Mouse (Mus musculus) MEL (cell line): ENCODE measurements around the gene Zfp653. TPM values are rescaled to one million over a fixed set of nuclear protein-coding genes. Genes with fewer than 3 reads are reported as not detected.

Experiments used
- DNase-seq: peaks from one replicate; pipeline ENCODE4 v3.0.0; 2011; ENCODE audit warnings: low read depth, low spot score
- H3K27ac ChIP-seq: 2 replicates; pipeline ENCODE4 v1.5.1; 2012; ENCODE audit warnings: low read depth, mild to moderate bottlenecking, control low read depth, low read length, moderate library complexity; ENCODE audit not compliant: control insufficient read depth
- H3K27me3 ChIP-seq, 2 experiments: fragments of 150-350 bp in 1 of 2; sonication (generic) in 1 of 2; 2 replicates each; pipeline ENCODE4 v1.6.1; 2012; ENCODE audit warnings: low read length in 2 of 2, mild to moderate bottlenecking in 2 of 2, improper control_type of control experiment in 1 of 2, moderate library complexity in 1 of 2; ENCODE audit not compliant: insufficient read depth in 2 of 2, control insufficient read depth in 1 of 2
- H3K36me3 ChIP-seq, 2 experiments: 2 replicates each; pipeline ENCODE4 v1.6.1; 2012 to 2014; ENCODE audit warnings: low read length in 2 of 2, improper control_type of control experiment in 1 of 2, inconsistent platforms in 1 of 2, mild to moderate bottlenecking in 1 of 2; ENCODE audit not compliant: insufficient read depth in 2 of 2, control insufficient read depth in 1 of 2
- H3K4me1 ChIP-seq, 2 experiments: fragments of 150-350 bp in 1 of 2; sonication (generic) in 1 of 2; 2 replicates each; pipeline ENCODE4 v1.6.1; 2012; ENCODE audit warnings: low read length in 2 of 2, improper control_type of control experiment in 1 of 2, mild to moderate bottlenecking in 1 of 2; ENCODE audit not compliant: insufficient read depth in 2 of 2, control insufficient read depth in 1 of 2
- H3K4me3 ChIP-seq, 2 experiments: fragments of 150-350 bp in 1 of 2; sonication (generic) in 1 of 2; 2 replicates each; pipeline ENCODE4 v1.5.1; 2012; ENCODE audit warnings: low read depth in 2 of 2, low read length in 2 of 2, mild to moderate bottlenecking in 2 of 2, moderate library complexity in 2 of 2, control low read depth in 1 of 2, improper control_type of control experiment in 1 of 2; ENCODE audit not compliant: control insufficient read depth in 1 of 2, insufficient read depth in 1 of 2
- H3K79me2 ChIP-seq: 2 replicates; pipeline ENCODE4 v1.6.1; 2012; ENCODE audit warnings: mild to moderate bottlenecking, low read length, moderate library complexity; ENCODE audit not compliant: control insufficient read depth, poor library complexity, insufficient read depth
- H3K9ac ChIP-seq: 2 replicates; pipeline ENCODE4 v1.6.1; 2012; ENCODE audit warnings: low read depth, mild to moderate bottlenecking, control low read depth, low read length, moderate library complexity; ENCODE audit not compliant: control insufficient read depth, poor library complexity, severe bottlenecking
- H3K9me3 ChIP-seq: fragments of 150-350 bp; sonication (generic); replicated peaks from 2 replicates; pipeline ENCODE4 v1.6.1; 2012; ENCODE audit warnings: mild to moderate bottlenecking, low read length, improper control_type of control experiment, moderate library complexity; ENCODE audit not compliant: insufficient read depth
- CHD1 ChIP-seq: IDR thresholded peaks from 2 replicates; pipeline ENCODE4 v1.6.1; 2012; ENCODE audit warnings: low read depth, mild to moderate bottlenecking, inconsistent platforms, low read length, improper control_type of control experiment
- CHD2 ChIP-seq: IDR thresholded peaks from 2 replicates; pipeline ENCODE4 v1.6.1; 2011; ENCODE audit warnings: low read length, improper control_type of control experiment
- E2F4 ChIP-seq: IDR thresholded peaks from 2 replicates; pipeline ENCODE4 v1.6.1; 2011; ENCODE audit warnings: low read depth, low read length, improper control_type of control experiment, borderline replicate concordance
- ELF1 ChIP-seq: IDR thresholded peaks from 2 replicates; pipeline ENCODE4 v1.6.1; 2014; ENCODE audit warnings: low read depth, mild to moderate bottlenecking, inconsistent platforms, low read length, improper control_type of control experiment, moderate library complexity
- EP300 ChIP-seq, 2 experiments: IDR thresholded peaks; 2 replicates each; pipeline ENCODE4 v1.6.1; 2011; ENCODE audit warnings: improper control_type of control experiment in 2 of 2, low read length in 2 of 2, low read depth in 1 of 2, mild to moderate bottlenecking in 1 of 2
- GABPA ChIP-seq: IDR thresholded peaks from 2 replicates; pipeline ENCODE4 v1.6.1; 2012; ENCODE audit warnings: low read depth, mild to moderate bottlenecking, inconsistent platforms, low read length, improper control_type of control experiment, moderate library complexity
- GATA1 ChIP-seq: IDR thresholded peaks from 2 replicates; pipeline ENCODE4 v1.6.1; 2011; ENCODE audit warnings: low read depth, low read length, improper control_type of control experiment
- HCFC1 ChIP-seq: IDR thresholded peaks from 2 replicates; pipeline ENCODE4 v1.6.1; 2012; ENCODE audit warnings: low read depth, mild to moderate bottlenecking, inconsistent platforms, low read length, improper control_type of control experiment, moderate library complexity
- JUND ChIP-seq: IDR thresholded peaks from 2 replicates; pipeline ENCODE4 v1.6.1; 2011; ENCODE audit warnings: low read depth, mild to moderate bottlenecking, improper control_type of control experiment, low read length
- KAT2A ChIP-seq: conservative IDR thresholded peaks from 2 replicates; pipeline ENCODE4 v1.6.1; 2012; ENCODE audit warnings: low read depth, low read length, improper control_type of control experiment, inconsistent platforms
- MAFK ChIP-seq: IDR thresholded peaks from 2 replicates; pipeline ENCODE4 v1.6.1; 2011; ENCODE audit warnings: low read depth, mild to moderate bottlenecking, low read length, improper control_type of control experiment, borderline replicate concordance
- MAX ChIP-seq: IDR thresholded peaks from 2 replicates; pipeline ENCODE4 v1.6.1; 2011; ENCODE audit warnings: low read length, improper control_type of control experiment
- MYB ChIP-seq: IDR thresholded peaks from 2 replicates; pipeline ENCODE4 v1.6.1; 2011; ENCODE audit warnings: mild to moderate bottlenecking, low read depth, low read length, improper control_type of control experiment
- NELFE ChIP-seq: IDR thresholded peaks from 2 replicates; pipeline ENCODE4 v1.6.1; 2011; ENCODE audit warnings: low read depth, low read length, improper control_type of control experiment
- NRF1 ChIP-seq: IDR thresholded peaks from 2 replicates; pipeline ENCODE4 v1.6.1; 2014; ENCODE audit warnings: low read depth, mild to moderate bottlenecking, inconsistent platforms, low read length, improper control_type of control experiment, moderate library complexity; ENCODE audit not compliant: poor library complexity, insufficient read depth, severe bottlenecking
- POLR2A ChIP-seq, 2 experiments: IDR thresholded peaks; 2 replicates each; pipeline ENCODE4 v1.6.1; 2011 to 2012; ENCODE audit warnings: low read length in 2 of 2, mild to moderate bottlenecking in 2 of 2, control low read depth in 1 of 2, improper control_type of control experiment in 1 of 2, low read depth in 1 of 2, moderate library complexity in 1 of 2; ENCODE audit not compliant: control insufficient read depth in 1 of 2, insufficient read depth in 1 of 2, poor library complexity in 1 of 2
- POLR2AphosphoS2 ChIP-seq: IDR thresholded peaks from 2 replicates; pipeline ENCODE4 v1.6.1; 2011; ENCODE audit warnings: low read length, improper control_type of control experiment
- POLR2AphosphoS5 ChIP-seq: IDR thresholded peaks from 2 replicates; pipeline ENCODE4 v1.6.1; 2012; ENCODE audit warnings: low read depth, borderline replicate concordance, mild to moderate bottlenecking, inconsistent platforms, low read length, moderate library complexity, mixed read lengths
- RCOR1 ChIP-seq: IDR thresholded peaks from 2 replicates; pipeline ENCODE4 v1.6.1; 2012; ENCODE audit warnings: low read depth, mild to moderate bottlenecking, inconsistent platforms, low read length, improper control_type of control experiment
- SIN3A ChIP-seq: IDR thresholded peaks from 2 replicates; pipeline ENCODE4 v1.6.1; 2012; ENCODE audit warnings: low read length, improper control_type of control experiment, inconsistent platforms
- SMC3 ChIP-seq: IDR thresholded peaks from 2 replicates; pipeline ENCODE4 v1.6.1; 2011; ENCODE audit warnings: low read depth, low read length, improper control_type of control experiment
- TAL1 ChIP-seq: IDR thresholded peaks from 2 replicates; pipeline ENCODE4 v1.6.1; 2012; ENCODE audit warnings: mild to moderate bottlenecking, inconsistent platforms, low read length, moderate library complexity, mixed read lengths
- TCF12 ChIP-seq: IDR thresholded peaks from 2 replicates; pipeline ENCODE4 v1.6.1; 2014; ENCODE audit warnings: low read depth, mild to moderate bottlenecking, inconsistent platforms, low read length, improper control_type of control experiment, moderate library complexity
- UBTF ChIP-seq: IDR thresholded peaks from 2 replicates; pipeline ENCODE4 v1.6.1; 2012; ENCODE audit warnings: low read depth, mild to moderate bottlenecking, inconsistent platforms, low read length, improper control_type of control experiment, moderate library complexity, borderline replicate concordance; ENCODE audit not compliant: insufficient read depth
- USF1 ChIP-seq: IDR thresholded peaks from 2 replicates; pipeline ENCODE4 v1.6.1; 2014; ENCODE audit warnings: low read depth, mild to moderate bottlenecking, inconsistent platforms, low read length, improper control_type of control experiment, moderate library complexity
- USF2 ChIP-seq, 2 experiments: IDR thresholded peaks; 2 replicates each; pipeline ENCODE4 v1.6.1; 2011 to 2012; ENCODE audit warnings: improper control_type of control experiment in 2 of 2, low read length in 2 of 2, borderline replicate concordance in 1 of 2, inconsistent platforms in 1 of 2, low read depth in 1 of 2, mild to moderate bottlenecking in 1 of 2; ENCODE audit not compliant: insufficient read depth in 1 of 2
- ZKSCAN1 ChIP-seq: IDR thresholded peaks from 2 replicates; pipeline ENCODE4 v1.6.1; 2012; ENCODE audit warnings: low read depth, mild to moderate bottlenecking, inconsistent platforms, low read length, improper control_type of control experiment, moderate library complexity
- ZMIZ1 ChIP-seq: IDR thresholded peaks from 2 replicates; pipeline ENCODE4 v1.6.1; 2012; ENCODE audit warnings: low read depth, mild to moderate bottlenecking, inconsistent platforms, low read length, improper control_type of control experiment, moderate library complexity
- ZNF384 ChIP-seq: IDR thresholded peaks from 2 replicates; pipeline ENCODE4 v1.6.1; 2012; ENCODE audit warnings: low read depth, mild to moderate bottlenecking, inconsistent platforms, low read length, improper control_type of control experiment
- polyA plus RNA-seq, 2 experiments: library from polyadenylated mRNA; stranded (reverse) in 1 of 2; unstranded in 1 of 2; fragments of >175 nt in 1 of 2; fragments of >200 nt in 1 of 2; gene quantifications; 2 replicates each; pipeline versions ENCODE4 v1.2.1 to v1.2.4; 2012; ENCODE audit warnings: low replicate concordance in 2 of 2, low read depth in 1 of 2; ENCODE audit not compliant: insufficient read length in 2 of 2, insufficient read depth in 1 of 2, missing spikeins in 1 of 2
- total RNA-seq: library from RNA; depleted of rRNA; stranded (reverse); fragments of 300-350 nt; gene quantifications from 2 replicates; pipeline ENCODE4 v1.2.3, GENCODE M21; 2012

Zfp653 gene
- total and polyA plus RNA-seq, 3 experiments = 19.2 to 40.4 TPM; not detected in 1

DNA sequence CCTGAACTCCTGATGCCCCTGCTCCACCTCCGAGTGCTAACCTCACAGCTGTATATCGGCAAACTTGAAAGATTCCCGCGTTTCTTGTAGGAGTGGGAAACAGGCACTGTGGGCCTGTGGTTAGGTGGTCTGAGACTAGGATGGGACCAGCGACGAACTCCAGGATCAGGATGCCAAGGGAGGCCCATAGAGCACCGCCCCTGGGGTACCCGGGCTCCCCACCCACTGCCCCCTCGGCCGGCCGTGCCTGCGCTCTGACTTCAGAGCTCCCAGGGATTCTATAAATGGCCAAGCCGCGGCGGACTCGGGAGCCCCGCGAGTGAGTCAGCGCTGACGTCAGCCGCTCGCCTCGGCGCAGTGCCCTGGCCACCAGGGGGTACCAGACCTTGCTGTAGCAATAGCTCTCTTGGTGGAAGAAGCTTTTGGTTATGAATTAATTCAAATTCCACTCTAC is 24.7 kb upstream of the Zfp653 start (continued):
- TF ChIP-seq HCFC1 = 0 out of 2 replicates have a peak, but pooled peaks have one; percentile 12
- no peak for TF ChIP-seq POLR2AphosphoS2
- peak; percentile 91 for TF ChIP-seq SMC3
- TF ChIP-seq ZKSCAN1 = no peak
- 0 out of 2 replicates have a peak, but pooled peaks have one; percentile 6 for TF ChIP-seq SIN3A
- TF ChIP-seq MAFK = no peak
- TF ChIP-seq CHD1 = no peak
- no peak for TF ChIP-seq POLR2AphosphoS5
- no peak; the same call in 1 of the 2 replicates for TF ChIP-seq JUND
- TF ChIP-seq USF1 = no peak
- no peak for TF ChIP-seq MYB

DNA sequence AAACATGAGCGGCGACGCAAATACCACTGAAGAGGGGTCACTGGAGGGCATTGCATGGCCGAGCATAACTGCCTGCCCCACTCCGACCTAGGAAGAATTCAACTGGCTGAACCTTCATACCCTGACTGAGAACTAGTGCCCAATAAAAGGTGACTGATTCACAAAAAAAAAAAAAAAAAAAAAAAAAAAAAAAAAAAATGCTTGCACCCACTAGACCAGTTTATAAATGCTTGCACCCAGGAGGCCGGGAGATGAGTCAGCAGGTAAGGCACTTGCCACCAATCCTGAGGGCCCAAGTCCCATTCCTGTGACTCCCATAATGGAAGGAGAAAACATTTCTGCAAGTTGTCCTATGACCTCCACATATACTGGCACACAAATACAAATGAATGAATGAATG is 21.6 kb upstream of the Zfp653 start:
- Histone ChIP-seq H3K36me3 (peaks cover 0 to 2% of the 10 kb centered on the region in 2 experiments; a peak in 1 of 4 replicates), H3K27ac (no peak overlapping the region), H3K9ac (no peak overlapping the region), H3K4me1 (peaks cover 0 to 5% of the 10 kb centered on the region in 2 experiments; a peak in 2 of 4 replicates), H3K9me3 (no peaks in the 10 kb centered on the region), H3K4me3 (no peak overlapping the region), H3K79me2 (no peaks in the 10 kb centered on the region), H3K27me3 (no peaks in the 10 kb centered on the region)
- no peak for DNase-seq
- TF ChIP-seq GABPA = no peak
- TF ChIP-seq ELF1 = no peak
- no peak for TF ChIP-seq USF1
- TF ChIP-seq NRF1 = no peak
- TF ChIP-seq ZNF384 = peak; percentile 61; the same call in 1 of the 2 replicates
- TF ChIP-seq CHD2 = no peak
- TF ChIP-seq USF2 (IDR thresholded peaks at IDR 0.05; ENCODE audit: borderline replicate concordance in 1 of 2, insufficient read depth in 1 of 2, low read depth in 1 of 2, low read length in 2 of 2) = no peak
- no peak for TF ChIP-seq GATA1

DNA sequence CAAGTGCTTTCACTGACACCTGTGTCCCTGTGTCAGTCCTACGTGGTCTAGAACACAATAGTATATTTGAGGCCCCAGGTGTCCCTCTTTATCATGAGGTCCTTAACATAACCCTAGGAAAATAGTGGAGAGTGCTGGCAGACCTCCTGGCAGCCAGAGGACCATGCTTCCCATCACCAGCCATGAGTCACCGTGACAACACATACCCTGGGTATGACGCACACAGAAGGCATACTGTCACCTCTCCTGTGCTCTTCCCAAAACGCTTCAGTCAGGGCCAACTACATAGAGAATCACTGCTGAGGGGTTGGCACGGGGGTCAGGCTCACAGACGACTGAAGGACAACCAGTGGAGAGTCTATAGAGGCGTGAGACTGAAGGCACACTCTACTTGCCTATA is 18.8 kb upstream of the Zfp653 start:
- no peaks in the 10 kb centered on the region for H3K9me3 ChIP-seq
- no peak for DNase-seq
- no peak for TF ChIP-seq HCFC1
- TF ChIP-seq EP300 (IDR thresholded peaks at IDR 0.05; ENCODE audit: low read depth in 1 of 2, low read length in 2 of 2) = no peak
- no peak for TF ChIP-seq MAX
- no peak for TF ChIP-seq TCF12
- TF ChIP-seq GATA1 = no peak
- no peak for TF ChIP-seq GABPA
- no peak for TF ChIP-seq KAT2A
- no peak for TF ChIP-seq E2F4
- no peak for TF ChIP-seq ZMIZ1
- TF ChIP-seq NELFE = no peak
- TF ChIP-seq TAL1 = no peak
- no peak for TF ChIP-seq POLR2A (IDR thresholded peaks at IDR 0.05; ENCODE audit: control insufficient read depth in 1 of 2, insufficient read depth in 1 of 2, low read depth in 1 of 2, low read length in 2 of 2, poor library complexity in 1 of 2)
- no peak for TF ChIP-seq NRF1
- TF ChIP-seq UBTF = no peak
- TF ChIP-seq SIN3A = no peak
- no peak for TF ChIP-seq RCOR1
- no peak for TF ChIP-seq POLR2AphosphoS2
- no peak for TF ChIP-seq MAFK

More for the DNA sequence above, 18.8 kb upstream of the Zfp653 start:
- H3K4me1 ChIP-seq = peaks cover 3 to 5% of the 10 kb centered on the region in 2 experiments; a peak in 3 of 4 replicates
- peaks cover 3% of the 10 kb centered on the region; the same call in 1 of the 2 replicates for H3K79me2 ChIP-seq
- no peaks in the 10 kb centered on the region for H3K27me3 ChIP-seq
- no peak overlapping the region for H3K9ac ChIP-seq
- H3K4me3 ChIP-seq = no peak overlapping the region
- H3K36me3 ChIP-seq = peaks cover 0 to 7% of the 10 kb centered on the region in 2 experiments; a peak in 2 of 4 replicates
- H3K27ac ChIP-seq = no peak overlapping the region
